Mouse (Mus musculus) frontal cortex, adult 2 months (tissue): Measurements from ENCODE around the gene Prg2. TPM values are rescaled to one million over a fixed set of nuclear protein-coding genes. Genes with fewer than 3 reads are reported as not detected.
A peak's percentile ranks its signal among the peaks of the same experiment; 100 is the strongest.

Experiments
- DNase-seq, 2 experiments: peaks; one replicate each; pipeline ENCODE4 v3.0.0; 2022; ENCODE audit warnings: low spot score in 1 of 2; ENCODE audit errors: extremely low spot score in 1 of 2
- polyA plus RNA-seq: library from polyadenylated mRNA; depleted of rRNA; stranded (reverse); fragments of >200 nt; gene quantifications from 2 replicates; pipeline ENCODE4 v1.2.3, GENCODE M21; 2012; rRNA removed

Prg2 gene
- 0.13 TPM in 1 of 2 replicates, not detected in the other for polyA plus RNA-seq

- no peak for DNase-seq
Observed at GRCm38 (mm10) chr2:84980188-84980587, at the start of gene Prg2. TSS of gene Prg2 (plus strand) at chr2:84980461.

- no peak for DNase-seq
Observed at GRCm38 (mm10) chr2:84933992-84934648, 46.1 kb upstream of the Prg2 start.

GRCm38 (mm10) chr2:84934649-84935007 lies 45.6 kb upstream of the Prg2 start:
- DNase-seq = no peak

- DNase-seq = no peak
Observed at GRCm38 (mm10) chr2:84935065-84935464, 45.2 kb upstream of the Prg2 start.

- DNase-seq = no peak
Observed at GRCm38 (mm10) chr2:84936474-84937429, 43.5 kb upstream of the Prg2 start, which contains the start of gene Slc43a3. TSS of gene Slc43a3 (plus strand) at chr2:84936579.

GRCm38 (mm10) chr2:84937491-84938150 lies 42.6 kb upstream of the Prg2 start:
- DNase-seq = no peak

GRCm38 (mm10) chr2:84938249-84938946 lies 41.9 kb upstream of the Prg2 start:
- DNase-seq = no peak

- no peak for DNase-seq
Observed at GRCm38 (mm10) chr2:84939306-84939705, 41.0 kb upstream of the Prg2 start.

- no peak for DNase-seq
Observed at GRCm38 (mm10) chr2:84939711-84940110, 40.5 kb upstream of the Prg2 start.

- DNase-seq = no peak
Observed at GRCm38 (mm10) chr2:84941332-84941731, 38.9 kb upstream of the Prg2 start.

GRCm38 (mm10) chr2:84941795-84942194 lies 38.5 kb upstream of the Prg2 start:
- no peak for DNase-seq

- DNase-seq = no peak
Observed at GRCm38 (mm10) chr2:84947154-84947771, 33.0 kb upstream of the Prg2 start.

GRCm38 (mm10) chr2:84948252-84948651 lies 32.0 kb upstream of the Prg2 start:
- DNase-seq = no peak

GRCm38 (mm10) chr2:84948721-84949120 lies 31.5 kb upstream of the Prg2 start:
- DNase-seq = no peak

GRCm38 (mm10) chr2:84951027-84951426 lies 29.2 kb upstream of the Prg2 start:
- DNase-seq = peak in 1 of 2 experiments; percentile 34

GRCm38 (mm10) chr2:84952251-84952650 lies 28.0 kb upstream of the Prg2 start:
- DNase-seq = no peak

GRCm38 (mm10) chr2:84952693-84953092 lies 27.6 kb upstream of the Prg2 start:
- DNase-seq = no peak

GRCm38 (mm10) chr2:84955435-84955834 lies 24.8 kb upstream of the Prg2 start:
- DNase-seq = no peak

- peak in 1 of 2 experiments; percentile 71 for DNase-seq
Observed at GRCm38 (mm10) chr2:84956274-84956673, 24.0 kb upstream of the Prg2 start.
